Mouse (Mus musculus) MEL (cell line): ENCODE results near the gene St6galnac3. TPM values are rescaled to one million over a fixed set of nuclear protein-coding genes. Genes with fewer than 3 reads are reported as not detected.
A peak's percentile ranks its signal among the peaks of the same experiment; 100 is the strongest.

Experiments used
- DNase-seq: peaks from one replicate; pipeline ENCODE4 v3.0.0; 2011; ENCODE audit warnings: low read depth, low spot score
- H3K27ac ChIP-seq: 2 replicates; pipeline ENCODE4 v1.5.1; 2012; ENCODE audit warnings: low read depth, mild to moderate bottlenecking, control low read depth, low read length, moderate library complexity; ENCODE audit not compliant: control insufficient read depth
- H3K27me3 ChIP-seq, 2 experiments: fragments of 150-350 bp in 1 of 2; sonication (generic) in 1 of 2; 2 replicates each; pipeline ENCODE4 v1.6.1; 2012; ENCODE audit warnings: low read length in 2 of 2, mild to moderate bottlenecking in 2 of 2, improper control_type of control experiment in 1 of 2, moderate library complexity in 1 of 2; ENCODE audit not compliant: insufficient read depth in 2 of 2, control insufficient read depth in 1 of 2
- H3K36me3 ChIP-seq, 2 experiments: 2 replicates each; pipeline ENCODE4 v1.6.1; 2012 to 2014; ENCODE audit warnings: low read length in 2 of 2, improper control_type of control experiment in 1 of 2, inconsistent platforms in 1 of 2, mild to moderate bottlenecking in 1 of 2; ENCODE audit not compliant: insufficient read depth in 2 of 2, control insufficient read depth in 1 of 2
- H3K4me1 ChIP-seq, 2 experiments: fragments of 150-350 bp in 1 of 2; sonication (generic) in 1 of 2; 2 replicates each; pipeline ENCODE4 v1.6.1; 2012; ENCODE audit warnings: low read length in 2 of 2, improper control_type of control experiment in 1 of 2, mild to moderate bottlenecking in 1 of 2; ENCODE audit not compliant: insufficient read depth in 2 of 2, control insufficient read depth in 1 of 2
- H3K4me3 ChIP-seq, 2 experiments: fragments of 150-350 bp in 1 of 2; sonication (generic) in 1 of 2; 2 replicates each; pipeline ENCODE4 v1.5.1; 2012; ENCODE audit warnings: low read depth in 2 of 2, low read length in 2 of 2, mild to moderate bottlenecking in 2 of 2, moderate library complexity in 2 of 2, control low read depth in 1 of 2, improper control_type of control experiment in 1 of 2; ENCODE audit not compliant: control insufficient read depth in 1 of 2, insufficient read depth in 1 of 2
- H3K79me2 ChIP-seq: 2 replicates; pipeline ENCODE4 v1.6.1; 2012; ENCODE audit warnings: mild to moderate bottlenecking, low read length, moderate library complexity; ENCODE audit not compliant: control insufficient read depth, poor library complexity, insufficient read depth
- H3K9ac ChIP-seq: 2 replicates; pipeline ENCODE4 v1.6.1; 2012; ENCODE audit warnings: low read depth, mild to moderate bottlenecking, control low read depth, low read length, moderate library complexity; ENCODE audit not compliant: control insufficient read depth, poor library complexity, severe bottlenecking
- H3K9me3 ChIP-seq: fragments of 150-350 bp; sonication (generic); replicated peaks from 2 replicates; pipeline ENCODE4 v1.6.1; 2012; ENCODE audit warnings: mild to moderate bottlenecking, low read length, improper control_type of control experiment, moderate library complexity; ENCODE audit not compliant: insufficient read depth
- BHLHE40 ChIP-seq: IDR thresholded peaks from 2 replicates; pipeline ENCODE4 v1.6.1; 2012; ENCODE audit warnings: low read depth, mild to moderate bottlenecking, inconsistent platforms, low read length, improper control_type of control experiment, borderline replicate concordance
- CHD2 ChIP-seq: IDR thresholded peaks from 2 replicates; pipeline ENCODE4 v1.6.1; 2011; ENCODE audit warnings: low read length, improper control_type of control experiment
- CTCF ChIP-seq, 3 experiments: IDR thresholded peaks in 2 of 3; conservative IDR thresholded peaks in 1 of 3; 2 replicates each; pipeline ENCODE4 v1.5.1; 2011 to 2012; ENCODE audit warnings: low read length in 3 of 3, low read depth in 2 of 3, mild to moderate bottlenecking in 2 of 3, improper control_type of control experiment in 1 of 3, inconsistent platforms in 1 of 3, mixed read lengths in 1 of 3, moderate library complexity in 1 of 3; ENCODE audit not compliant: control insufficient read depth in 1 of 3, insufficient read depth in 1 of 3, poor library complexity in 1 of 3, severe bottlenecking in 1 of 3
- E2F4 ChIP-seq: IDR thresholded peaks from 2 replicates; pipeline ENCODE4 v1.6.1; 2011; ENCODE audit warnings: low read depth, low read length, improper control_type of control experiment, borderline replicate concordance
- ELF1 ChIP-seq: IDR thresholded peaks from 2 replicates; pipeline ENCODE4 v1.6.1; 2014; ENCODE audit warnings: low read depth, mild to moderate bottlenecking, inconsistent platforms, low read length, improper control_type of control experiment, moderate library complexity
- EP300 ChIP-seq, 2 experiments: IDR thresholded peaks; 2 replicates each; pipeline ENCODE4 v1.6.1; 2011; ENCODE audit warnings: improper control_type of control experiment in 2 of 2, low read length in 2 of 2, low read depth in 1 of 2, mild to moderate bottlenecking in 1 of 2
- ETS1 ChIP-seq: IDR thresholded peaks from 2 replicates; pipeline ENCODE4 v1.6.1; 2012; ENCODE audit warnings: low read depth, mild to moderate bottlenecking, inconsistent platforms, low read length, improper control_type of control experiment, moderate library complexity
- GABPA ChIP-seq: IDR thresholded peaks from 2 replicates; pipeline ENCODE4 v1.6.1; 2012; ENCODE audit warnings: low read depth, mild to moderate bottlenecking, inconsistent platforms, low read length, improper control_type of control experiment, moderate library complexity
- GATA1 ChIP-seq: IDR thresholded peaks from 2 replicates; pipeline ENCODE4 v1.6.1; 2011; ENCODE audit warnings: low read depth, low read length, improper control_type of control experiment
- HCFC1 ChIP-seq: IDR thresholded peaks from 2 replicates; pipeline ENCODE4 v1.6.1; 2012; ENCODE audit warnings: low read depth, mild to moderate bottlenecking, inconsistent platforms, low read length, improper control_type of control experiment, moderate library complexity
- JUND ChIP-seq: IDR thresholded peaks from 2 replicates; pipeline ENCODE4 v1.6.1; 2011; ENCODE audit warnings: low read depth, mild to moderate bottlenecking, improper control_type of control experiment, low read length
- MAX ChIP-seq: IDR thresholded peaks from 2 replicates; pipeline ENCODE4 v1.6.1; 2011; ENCODE audit warnings: low read length, improper control_type of control experiment
- MAZ ChIP-seq: IDR thresholded peaks from 2 replicates; pipeline ENCODE4 v1.6.1; 2012; ENCODE audit warnings: low read depth, mild to moderate bottlenecking, inconsistent platforms, low read length, improper control_type of control experiment
- MYB ChIP-seq: IDR thresholded peaks from 2 replicates; pipeline ENCODE4 v1.6.1; 2011; ENCODE audit warnings: mild to moderate bottlenecking, low read depth, low read length, improper control_type of control experiment
- POLR2A ChIP-seq, 2 experiments: IDR thresholded peaks; 2 replicates each; pipeline ENCODE4 v1.6.1; 2011 to 2012; ENCODE audit warnings: low read length in 2 of 2, mild to moderate bottlenecking in 2 of 2, control low read depth in 1 of 2, improper control_type of control experiment in 1 of 2, low read depth in 1 of 2, moderate library complexity in 1 of 2; ENCODE audit not compliant: control insufficient read depth in 1 of 2, insufficient read depth in 1 of 2, poor library complexity in 1 of 2
- POLR2AphosphoS2 ChIP-seq: IDR thresholded peaks from 2 replicates; pipeline ENCODE4 v1.6.1; 2011; ENCODE audit warnings: low read length, improper control_type of control experiment
- RCOR1 ChIP-seq: IDR thresholded peaks from 2 replicates; pipeline ENCODE4 v1.6.1; 2012; ENCODE audit warnings: low read depth, mild to moderate bottlenecking, inconsistent platforms, low read length, improper control_type of control experiment
- SIN3A ChIP-seq: IDR thresholded peaks from 2 replicates; pipeline ENCODE4 v1.6.1; 2012; ENCODE audit warnings: low read length, improper control_type of control experiment, inconsistent platforms
- SMC3 ChIP-seq: IDR thresholded peaks from 2 replicates; pipeline ENCODE4 v1.6.1; 2011; ENCODE audit warnings: low read depth, low read length, improper control_type of control experiment
- TAL1 ChIP-seq: IDR thresholded peaks from 2 replicates; pipeline ENCODE4 v1.6.1; 2012; ENCODE audit warnings: mild to moderate bottlenecking, inconsistent platforms, low read length, moderate library complexity, mixed read lengths
- TCF12 ChIP-seq: IDR thresholded peaks from 2 replicates; pipeline ENCODE4 v1.6.1; 2014; ENCODE audit warnings: low read depth, mild to moderate bottlenecking, inconsistent platforms, low read length, improper control_type of control experiment, moderate library complexity
- UBTF ChIP-seq: IDR thresholded peaks from 2 replicates; pipeline ENCODE4 v1.6.1; 2012; ENCODE audit warnings: low read depth, mild to moderate bottlenecking, inconsistent platforms, low read length, improper control_type of control experiment, moderate library complexity, borderline replicate concordance; ENCODE audit not compliant: insufficient read depth
- USF1 ChIP-seq: IDR thresholded peaks from 2 replicates; pipeline ENCODE4 v1.6.1; 2014; ENCODE audit warnings: low read depth, mild to moderate bottlenecking, inconsistent platforms, low read length, improper control_type of control experiment, moderate library complexity
- USF2 ChIP-seq, 2 experiments: IDR thresholded peaks; 2 replicates each; pipeline ENCODE4 v1.6.1; 2011 to 2012; ENCODE audit warnings: improper control_type of control experiment in 2 of 2, low read length in 2 of 2, borderline replicate concordance in 1 of 2, inconsistent platforms in 1 of 2, low read depth in 1 of 2, mild to moderate bottlenecking in 1 of 2; ENCODE audit not compliant: insufficient read depth in 1 of 2
- ZC3H11A ChIP-seq: IDR thresholded peaks from 2 replicates; pipeline ENCODE4 v1.6.1; 2012; ENCODE audit warnings: low read depth, mild to moderate bottlenecking, inconsistent platforms, low read length, improper control_type of control experiment
- ZKSCAN1 ChIP-seq: IDR thresholded peaks from 2 replicates; pipeline ENCODE4 v1.6.1; 2012; ENCODE audit warnings: low read depth, mild to moderate bottlenecking, inconsistent platforms, low read length, improper control_type of control experiment, moderate library complexity
- ZMIZ1 ChIP-seq: IDR thresholded peaks from 2 replicates; pipeline ENCODE4 v1.6.1; 2012; ENCODE audit warnings: low read depth, mild to moderate bottlenecking, inconsistent platforms, low read length, improper control_type of control experiment, moderate library complexity
- polyA plus RNA-seq, 2 experiments: library from polyadenylated mRNA; stranded (reverse) in 1 of 2; unstranded in 1 of 2; fragments of >175 nt in 1 of 2; fragments of >200 nt in 1 of 2; gene quantifications; 2 replicates each; pipeline versions ENCODE4 v1.2.1 to v1.2.4; 2012; ENCODE audit warnings: low replicate concordance in 2 of 2, low read depth in 1 of 2; ENCODE audit not compliant: insufficient read length in 2 of 2, insufficient read depth in 1 of 2, missing spikeins in 1 of 2
- total RNA-seq: library from RNA; depleted of rRNA; stranded (reverse); fragments of 300-350 nt; gene quantifications from 2 replicates; pipeline ENCODE4 v1.2.3, GENCODE M21; 2012

St6galnac3 gene
- total and polyA plus RNA-seq, 3 experiments = 7.8 to 11.4 TPM; not detected in 1

- TF ChIP-seq BHLHE40 (peak; percentile 89), USF2 (IDR thresholded peaks at IDR 0.05; ENCODE audit: borderline replicate concordance in 1 of 2, insufficient read depth in 1 of 2, low read depth in 1 of 2, low read length in 2 of 2) (no peak), E2F4 (no peak), JUND (no peak), CTCF (IDR thresholded peaks at IDR 0.05 in 2 of 3, conservative IDR thresholded peaks at IDR 0.05 in 1 of 3; ENCODE audit: control insufficient read depth in 1 of 3, insufficient read depth in 1 of 3, low read depth in 2 of 3, low read length in 3 of 3, poor library complexity in 1 of 3, severe bottlenecking in 1 of 3) (no peak), USF1 (0 out of 2 replicates have a peak, but pooled peaks have one; percentile 47), POLR2AphosphoS2 (no peak), MAZ (no peak), POLR2A (IDR thresholded peaks at IDR 0.05; ENCODE audit: control insufficient read depth in 1 of 2, insufficient read depth in 1 of 2, low read depth in 1 of 2, low read length in 2 of 2, poor library complexity in 1 of 2) (peak in 1 of 2 experiments; percentile 49; a peak in 1 of 4 replicates), MYB (0 out of 2 replicates have a peak, but pooled peaks have one; percentile 9), ZKSCAN1 (no peak), SMC3 (no peak)
Measured at GRCm38 (mm10) chr3:153691537-153691936, 33.4 kb downstream of the St6galnac3 start (continued).

- peak overlapping the region; percentile 95 for H3K27ac ChIP-seq
- no peaks in the 10 kb centered on the region for H3K27me3 ChIP-seq
- peaks cover 17 to 46% of the 10 kb centered on the region in 2 experiments for H3K4me1 ChIP-seq
- TF ChIP-seq EP300 (IDR thresholded peaks at IDR 0.05; ENCODE audit: low read depth in 1 of 2, low read length in 2 of 2) (no peak), GABPA (no peak), ETS1 (no peak), GATA1 (no peak), USF2 (IDR thresholded peaks at IDR 0.05; ENCODE audit: borderline replicate concordance in 1 of 2, insufficient read depth in 1 of 2, low read depth in 1 of 2, low read length in 2 of 2) (no peak), RCOR1 (no peak), E2F4 (no peak), USF1 (no peak)
- peak; percentile 73 for DNase-seq
- peak overlapping the region; percentile 39 to 57; a peak in 3 of 4 replicates for H3K4me3 ChIP-seq
- H3K9ac ChIP-seq = peak overlapping the region; percentile 62
- H3K79me2 ChIP-seq = peaks cover 16% of the 10 kb centered on the region
- H3K9me3 ChIP-seq = no peaks in the 10 kb centered on the region
- H3K36me3 ChIP-seq = peaks cover 0 to 35% of the 10 kb centered on the region in 2 experiments; a peak in 2 of 4 replicates
Measured at GRCm38 (mm10) chr3:153690553-153690952, 34.4 kb downstream of the St6galnac3 start.

GRCm38 (mm10) chr3:153689793-153690291, 35.1 kb downstream of the St6galnac3 start:
- peak; percentile 95 for DNase-seq
- peak overlapping the region; percentile 52 to 57 for H3K4me3 ChIP-seq
- H3K9ac ChIP-seq = peak overlapping the region; percentile 69
- peaks cover 17 to 46% of the 10 kb centered on the region in 2 experiments for H3K4me1 ChIP-seq
- no peaks in the 10 kb centered on the region for H3K9me3 ChIP-seq
- H3K27me3 ChIP-seq = no peaks in the 10 kb centered on the region
- peaks cover 0 to 35% of the 10 kb centered on the region in 2 experiments; a peak in 2 of 4 replicates for H3K36me3 ChIP-seq
- H3K79me2 ChIP-seq = peaks cover 16% of the 10 kb centered on the region
- peak overlapping the region; percentile 95 for H3K27ac ChIP-seq
- peak; percentile 80; the same call in 1 of the 2 replicates for TF ChIP-seq MAZ
- TF ChIP-seq TCF12 = peak; percentile 75
- TF ChIP-seq HCFC1 = peak; percentile 63
- TF ChIP-seq EP300 (IDR thresholded peaks at IDR 0.05; ENCODE audit: low read depth in 1 of 2, low read length in 2 of 2) = peak; percentile 69 to 70
- TF ChIP-seq CHD2 = no peak; the same call in 1 of the 2 replicates
- TF ChIP-seq ELF1 = peak; percentile 43; the same call in 1 of the 2 replicates
- TF ChIP-seq MAX = no peak; the same call in 1 of the 2 replicates
- peak; percentile 33; the same call in 1 of the 2 replicates for TF ChIP-seq ZKSCAN1
- no peak for TF ChIP-seq ZMIZ1
- TF ChIP-seq ZC3H11A = no peak
- peak; percentile 93 for TF ChIP-seq TAL1
- no peak for TF ChIP-seq CTCF (IDR thresholded peaks at IDR 0.05 in 2 of 3, conservative IDR thresholded peaks at IDR 0.05 in 1 of 3; ENCODE audit: control insufficient read depth in 1 of 3, insufficient read depth in 1 of 3, low read depth in 2 of 3, low read length in 3 of 3, poor library complexity in 1 of 3, severe bottlenecking in 1 of 3)
- no peak for TF ChIP-seq UBTF
- TF ChIP-seq GATA1 = peak; percentile 76
- TF ChIP-seq SIN3A = peak; percentile 60
- TF ChIP-seq MYB = peak; percentile 73
